Mouse (Mus musculus): ENCODE data around the gene Cox17.

Cox17 gene

GRCm38 (mm10) chr16:38371705-38372296 lies 25.0 kb downstream of the Cox17 start:
- DNase-seq (ENCODE audit: low spot score in 2 of 2): peak; percentile 56 to 73

- no peak for DNase-seq (ENCODE audit: low spot score in 2 of 2)
Measured at GRCm38 (mm10) chr16:38372876-38373275, 26.1 kb downstream of the Cox17 start.

- DNase-seq (ENCODE audit: low spot score in 2 of 2): no peak
Measured at GRCm38 (mm10) chr16:38373439-38373838, 26.6 kb downstream of the Cox17 start.

GRCm38 (mm10) chr16:38373941-38374340 lies 27.1 kb downstream of the Cox17 start:
- DNase-seq (ENCODE audit: low spot score in 2 of 2): no peak

- DNase-seq (ENCODE audit: low spot score in 2 of 2): peak in 1 of 2 experiments; percentile 43
Measured at GRCm38 (mm10) chr16:38374379-38375140, 27.8 kb downstream of the Cox17 start.

GRCm38 (mm10) chr16:38375182-38375581 lies 28.4 kb downstream of the Cox17 start:
- no peak for DNase-seq (ENCODE audit: low spot score in 2 of 2)

GRCm38 (mm10) chr16:38376163-38376840 lies 29.5 kb downstream of the Cox17 start:
- peak; percentile 33 to 34 for DNase-seq (ENCODE audit: low spot score in 2 of 2)

GRCm38 (mm10) chr16:38376841-38377249 lies 30.1 kb downstream of the Cox17 start:
- DNase-seq (ENCODE audit: low spot score in 2 of 2): no peak

GRCm38 (mm10) chr16:38377546-38377945 lies 30.8 kb downstream of the Cox17 start:
- DNase-seq (ENCODE audit: low spot score in 2 of 2): no peak

GRCm38 (mm10) chr16:38378591-38378990 lies 31.8 kb downstream of the Cox17 start:
- DNase-seq (ENCODE audit: low spot score in 2 of 2): no peak

GRCm38 (mm10) chr16:38379088-38379487 lies 32.3 kb downstream of the Cox17 start:
- DNase-seq (ENCODE audit: low spot score in 2 of 2): no peak

GRCm38 (mm10) chr16:38379493-38379892 lies 32.7 kb downstream of the Cox17 start:
- no peak for DNase-seq (ENCODE audit: low spot score in 2 of 2)

GRCm38 (mm10) chr16:38379926-38380325 lies 33.1 kb downstream of the Cox17 start:
- DNase-seq (ENCODE audit: low spot score in 2 of 2): no peak

- DNase-seq (ENCODE audit: low spot score in 2 of 2): no peak
Measured at GRCm38 (mm10) chr16:38383683-38384082, 36.9 kb downstream of the Cox17 start.

- DNase-seq (ENCODE audit: low spot score in 2 of 2): no peak
Measured at GRCm38 (mm10) chr16:38385184-38385634, 38.4 kb downstream of the Cox17 start.

GRCm38 (mm10) chr16:38385700-38386099 lies 38.9 kb downstream of the Cox17 start:
- DNase-seq (ENCODE audit: low spot score in 2 of 2): no peak

- DNase-seq (ENCODE audit: low spot score in 2 of 2): no peak
Measured at GRCm38 (mm10) chr16:38387389-38387788, 40.6 kb downstream of the Cox17 start.

GRCm38 (mm10) chr16:38388757-38389156 lies 42.0 kb downstream of the Cox17 start:
- no peak for DNase-seq (ENCODE audit: low spot score in 2 of 2)

GRCm38 (mm10) chr16:38389284-38389893 lies 42.6 kb downstream of the Cox17 start:
- DNase-seq (ENCODE audit: low spot score in 2 of 2): no peak

GRCm38 (mm10) chr16:38390322-38390721 lies 43.5 kb downstream of the Cox17 start:
- DNase-seq (ENCODE audit: low spot score in 2 of 2): no peak

- no peak for DNase-seq (ENCODE audit: low spot score in 2 of 2)
Measured at GRCm38 (mm10) chr16:38392126-38392894, 45.5 kb downstream of the Cox17 start.

All from spleen, postnatal 36 days (tissue).